Mouse (Mus musculus) lung, adult 2 months (tissue): Measurements from ENCODE around the gene Wdr43. TPM values are rescaled to one million over a fixed set of nuclear protein-coding genes. Genes with fewer than 3 reads are reported as not detected.

Experiments
- DNase-seq: peaks from one replicate; pipeline ENCODE4 v3.0.0; 2022
- H3K4me1 ChIP-seq: fragments of 200-500 bp; 2 replicates; pipeline ENCODE4 v1.6.1; 2011; ENCODE audit warnings: low read length; ENCODE audit not compliant: control insufficient read depth, insufficient read depth
- H3K4me3 ChIP-seq: fragments of 200-500 bp; replicated peaks from 2 replicates; pipeline ENCODE3; 2011; ENCODE audit warnings: low read depth, mild to moderate bottlenecking, control low read depth, low read length; ENCODE audit errors: extremely low read depth
- CTCF ChIP-seq: fragments of 200-500 bp; IDR thresholded peaks from 2 replicates; pipeline ENCODE4 v1.5.1; 2011; ENCODE audit warnings: mild to moderate bottlenecking, low read length, control low read depth; ENCODE audit not compliant: insufficient read depth
- POLR2A ChIP-seq: fragments of 200-500 bp; IDR thresholded peaks from 2 replicates; pipeline ENCODE4 v1.6.1; 2011; ENCODE audit warnings: low read depth, mild to moderate bottlenecking, control low read depth, low read length, borderline replicate concordance; ENCODE audit errors: extremely low read depth
- WGBS: fragments of 180-500 bp; shearing (Covaris S2); methylation state at CpG from one replicate; pipeline ENCODE4 v1.1.7; 2018; 5-methylcytosine and 5-hydroxymethylcytosine counted together
- polyA plus RNA-seq: library from polyadenylated mRNA; depleted of rRNA; stranded (reverse); fragments of >200 nt; gene quantifications from 2 replicates; pipeline ENCODE4 v1.2.3, GENCODE M21; 2012; rRNA removed

The Wdr43 gene
- polyA plus RNA-seq, 1 experiment = 8.8 TPM

GRCm38 (mm10) chr17:71695716-71696315 lies 80.1 kb downstream of the Wdr43 start:
- DNase-seq = no peak
- no peak overlapping the region for H3K4me3 ChIP-seq
- TF ChIP-seq POLR2A (no peak), CTCF (no peak)
- peaks cover 5% of the 10 kb centered on the region for H3K4me1 ChIP-seq
- WGBS = 73% methylated on average over 15 of the region's 15 CpGs

GRCm38 (mm10) chr17:71696396-71696795 lies 80.7 kb downstream of the Wdr43 start:
- Histone ChIP-seq H3K4me1 (peaks cover 3% of the 10 kb centered on the region; the same call in 1 of the 2 replicates), H3K4me3 (no peak overlapping the region)
- no peak for TF ChIP-seq POLR2A
- TF ChIP-seq CTCF = no peak
- 76% methylated on average over 5 of the region's 5 CpGs for WGBS
- no peak for DNase-seq

- DNase-seq = no peak
- TF ChIP-seq POLR2A (no peak), CTCF (no peak)
- WGBS = 57% methylated on average over 11 of the region's 11 CpGs
- no peaks in the 10 kb centered on the region for H3K4me1 ChIP-seq
- H3K4me3 ChIP-seq = no peak overlapping the region
Measured at GRCm38 (mm10) chr17:71697896-71698618, 82.4 kb downstream of the Wdr43 start.

GRCm38 (mm10) chr17:71698619-71698956 lies 82.9 kb downstream of the Wdr43 start:
- Histone ChIP-seq H3K4me3 (no peak overlapping the region), H3K4me1 (no peaks in the 10 kb centered on the region)
- DNase-seq = no peak
- 68% methylated on average over 11 of the region's 11 CpGs for WGBS
- TF ChIP-seq CTCF (no peak), POLR2A (no peak)

GRCm38 (mm10) chr17:71705113-71705512 lies 89.4 kb downstream of the Wdr43 start:
- 66% methylated on average over 1 of the region's 1 CpGs for WGBS
- no peaks in the 10 kb centered on the region for H3K4me1 ChIP-seq
- TF ChIP-seq CTCF (no peak), POLR2A (no peak)
- no peak for DNase-seq
- H3K4me3 ChIP-seq = no peak overlapping the region

GRCm38 (mm10) chr17:71705550-71706480 lies 90.1 kb downstream of the Wdr43 start:
- DNase-seq = no peak
- no peaks in the 10 kb centered on the region for H3K4me1 ChIP-seq
- H3K4me3 ChIP-seq = no peak overlapping the region
- TF ChIP-seq POLR2A (no peak), CTCF (no peak)
- WGBS = 78% methylated on average over 14 of the region's 14 CpGs

- DNase-seq = no peak
- no peak for TF ChIP-seq CTCF
- no peak for TF ChIP-seq POLR2A
- Histone ChIP-seq H3K4me3 (no peak overlapping the region), H3K4me1 (no peaks in the 10 kb centered on the region)
- 71% methylated on average over 4 of the region's 4 CpGs for WGBS
Measured at GRCm38 (mm10) chr17:71707715-71708114, 92.0 kb downstream of the Wdr43 start.

Other genes starting within 250 kb of the Wdr43 start
- gene Gm4707, start 156.0 kb upstream of the Wdr43 start, polyA plus RNA-seq = 0.42 and 0.53 TPM in 2 replicates
- gene Smchd1, start 140.6 kb upstream of the Wdr43 start, polyA plus RNA-seq = 6.9 and 8.3 TPM in 2 replicates
- gene Ndc80, start 89.0 kb upstream of the Wdr43 start, polyA plus RNA-seq = 0.12 and 0.14 TPM in 2 replicates
- gene Spdya, start 63.8 kb upstream of the Wdr43 start, polyA plus RNA-seq = 0.12 TPM in 1 of 2 replicates, not detected in the other
- 17.8 and 18.1 TPM in 2 replicates for gene Togaram2, start 57.4 kb downstream of the Wdr43 start, polyA plus RNA-seq
- 0.02 and 0.03 TPM in 2 replicates for gene Pcare, start 137.0 kb downstream of the Wdr43 start, polyA plus RNA-seq
- gene Clip4, start 152.6 kb downstream of the Wdr43 start, polyA plus RNA-seq = 14.7 and 25.9 TPM in 2 replicates